Mouse (Mus musculus): ENCODE results near the gene Rpgrip1l.

DNA sequence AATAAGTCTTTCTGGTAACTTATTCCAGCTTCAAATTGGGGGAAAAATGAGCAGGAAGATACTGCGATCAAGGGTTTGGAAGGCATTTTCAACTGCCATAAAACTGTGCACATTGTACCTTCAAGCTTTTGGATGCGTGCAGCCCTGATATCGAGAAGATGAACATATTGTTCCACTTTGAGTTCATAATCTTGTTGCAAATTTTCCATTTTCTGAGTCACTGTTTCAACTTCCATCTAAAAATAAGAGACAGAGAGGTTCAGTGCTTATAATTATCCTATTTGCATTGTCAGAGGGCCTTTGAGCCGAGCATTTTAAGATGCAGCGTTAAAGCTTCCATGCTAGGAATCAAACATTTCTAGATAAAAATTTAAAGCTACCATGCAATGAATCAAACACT is 39.6 kb downstream of the Rpgrip1l start:
- TF ChIP-seq MAZ (IDR thresholded peaks at IDR 0.05; ENCODE audit: low read depth, low read length) (no peak), POLR2A (IDR thresholded peaks at IDR 0.05; ENCODE audit: low read depth, low read length) (no peak)

Data from CH12.LX (cell line).